Mouse (Mus musculus): ENCODE data around the gene Tgfbr3. TPM values are rescaled to one million over a fixed set of nuclear protein-coding genes. Genes with fewer than 3 reads are reported as not detected.

The Tgfbr3 gene
- polyA plus RNA-seq (2012; rRNA removed; ENCODE audit: low replicate concordance), result 71.2 and 75.7 TPM in 2 replicates

GRCm38 (mm10) chr5:107289234-107289764, at the start of gene Tgfbr3:
Tgfbr3 (minus strand) TSS chr5:107289629.

GRCm38 (mm10) chr5:107330916-107331421, 41.5 kb upstream of the Tgfbr3 start, which contains the start of gene Brdt:
Brdt (plus strand) TSS chr5:107331159.

Other genes with a start within 250 kb of the Tgfbr3 start
- gene Brdt, start 41.5 kb upstream of the Tgfbr3 start, polyA plus RNA-seq (2012; rRNA removed; ENCODE audit: low replicate concordance), result 1.5 and 1.9 TPM in 2 replicates
- gene Ephx4, start 113.1 kb upstream of the Tgfbr3 start, polyA plus RNA-seq (2012; rRNA removed; ENCODE audit: low replicate concordance), result 0.65 and 0.99 TPM in 2 replicates
- not detected in 2 replicates for gene Lpcat2b, start 141.9 kb upstream of the Tgfbr3 start, polyA plus RNA-seq (2012; rRNA removed; ENCODE audit: low replicate concordance)
- gene Btbd8, start 148.4 kb upstream of the Tgfbr3 start, polyA plus RNA-seq (2012; rRNA removed; ENCODE audit: low replicate concordance), result 0.76 and 1.6 TPM in 2 replicates
- not detected in 2 replicates for gene Gm42669, start 218.0 kb upstream of the Tgfbr3 start, polyA plus RNA-seq (2012; rRNA removed; ENCODE audit: low replicate concordance)
- 0.04 TPM in 1 of 2 replicates, not detected in the other for gene 1700028K03Rik, start 245.1 kb upstream of the Tgfbr3 start, polyA plus RNA-seq (2012; rRNA removed; ENCODE audit: low replicate concordance)